Mouse (Mus musculus) limb, embryonic 14.5 days (tissue): ENCODE data around the gene Odf3l2. TPM values are rescaled to one million over a fixed set of nuclear protein-coding genes. Genes with fewer than 3 reads are reported as not detected.
A peak's percentile ranks its signal among the peaks of the same experiment; 100 is the strongest.

Experiments
- ATAC-seq: fragments of 200-750 bp; cut with Nextera tagmentation; 2 replicates; pipeline ENCODE4 v1.8.0; 2017; ENCODE audit warnings: low read depth, moderate number of reproducible peaks, moderate TSS enrichment; ENCODE audit not compliant: low FRiP score
- DNase-seq: peaks from one replicate; pipeline ENCODE4 v3.0.0-alpha.2; 2015; ENCODE audit warnings: low spot score
- H3K27ac ChIP-seq: fragments of 300-500 bp; sonication (generic); replicated peaks from 2 replicates; pipeline ENCODE4 v1.5.1; 2014; ENCODE audit warnings: low read depth, mild to moderate bottlenecking, low read length, moderate library complexity, mixed read lengths
- H3K27me3 ChIP-seq: fragments of 300-500 bp; sonication (generic); 2 replicates; pipeline ENCODE4 v1.6.1; 2014; ENCODE audit warnings: low read length, mixed read lengths; ENCODE audit not compliant: control insufficient read depth, insufficient read depth
- H3K36me3 ChIP-seq: fragments of 300-500 bp; sonication (generic); 2 replicates; pipeline ENCODE4 v1.6.1; 2014; ENCODE audit warnings: mild to moderate bottlenecking, low read length, moderate library complexity, mixed read lengths; ENCODE audit not compliant: control insufficient read depth, insufficient read depth
- H3K4me1 ChIP-seq: fragments of 300-500 bp; sonication (generic); 2 replicates; pipeline ENCODE4 v1.6.1; 2014; ENCODE audit warnings: antibody characterized with exemption, low read length, mixed read lengths; ENCODE audit not compliant: control insufficient read depth, insufficient read depth
- H3K4me2 ChIP-seq: fragments of 300-500 bp; sonication (generic); replicated peaks from 2 replicates; pipeline ENCODE4 v1.6.1; 2014; ENCODE audit warnings: low read depth, mild to moderate bottlenecking, low read length, moderate library complexity; ENCODE audit not compliant: severe bottlenecking
- H3K4me3 ChIP-seq: fragments of 300-500 bp; sonication (generic); replicated peaks from 2 replicates; pipeline ENCODE4 v1.5.1; 2014; ENCODE audit warnings: low read length
- H3K9ac ChIP-seq: fragments of 300-500 bp; sonication (generic); 2 replicates; pipeline ENCODE4 v1.6.1; 2014; ENCODE audit warnings: mild to moderate bottlenecking, low read depth, low read length, moderate library complexity; ENCODE audit not compliant: severe bottlenecking
- H3K9me3 ChIP-seq: fragments of 300-500 bp; sonication (generic); 2 replicates; pipeline ENCODE4 v1.6.1; 2016; ENCODE audit warnings: low read length; ENCODE audit not compliant: control insufficient read depth
- POLR2A ChIP-seq: fragments of 200-500 bp; IDR thresholded peaks from 2 replicates; pipeline ENCODE4 v1.8.0; 2012; ENCODE audit warnings: inconsistent platforms, mild to moderate bottlenecking, moderate library complexity, borderline replicate concordance; ENCODE audit not compliant: insufficient read depth, insufficient read length; ENCODE audit errors: extremely low read depth
- WGBS: fragments of 180-500 bp; shearing (Covaris S2); extraction: QIAGEN DNeasy Blood & Tissue Kit; methylation state at CpG from one replicate; pipeline ENCODE4 v1.1.7; 2014; 5-methylcytosine and 5-hydroxymethylcytosine counted together
- polyA plus RNA-seq, 2 experiments: library from polyadenylated mRNA; depleted of rRNA in 1 of 2; stranded (reverse) in 1 of 2; unstranded in 1 of 2; fragments of >200 nt; fragmentation: Nextera tagmentation in 1 of 2; extraction: Ambion mirVana in 1 of 2; gene quantifications; 2 replicates each; pipeline versions ENCODE4 v1.2.1 to v1.2.3; 2012 to 2014

Gene Odf3l2
- 0.14 and 0.22 TPM in 2 replicates for polyA plus RNA-seq (2012; rRNA removed)
- polyA plus RNA-seq (2014; fragmentation: Nextera tagmentation; extraction: Ambion mirVana): 0.15 TPM in 1 of 2 replicates, not detected in the other

GRCm38 (mm10) chr10:79645711-79646110 lies at the start of gene Odf3l2:
Gene Odf3l2, minus strand, starts transcription at chr10:79645738.
- H3K27me3 ChIP-seq: no peaks in the 10 kb centered on the region
- 0 out of 2 replicates have a peak within 1 kb of the TSS, but pooled peaks have one; percentile 21 for H3K9ac ChIP-seq
- DNase-seq (no peak), ATAC-seq (no peak; the same call in 1 of the 2 replicates)
- no peak within 1 kb of the TSS for H3K4me3 ChIP-seq
- 65% methylated on average over 8 of the region's 8 CpGs for WGBS
- H3K36me3 ChIP-seq: no peaks in the 10 kb centered on the region
- TF ChIP-seq POLR2A: no peak
- H3K4me2 ChIP-seq: no peak within 1 kb of the TSS
- no peaks in the 10 kb centered on the region for H3K4me1 ChIP-seq
- no peaks in the 10 kb centered on the region for H3K9me3 ChIP-seq
- H3K27ac ChIP-seq: no peak within 1 kb of the TSS

DNA sequence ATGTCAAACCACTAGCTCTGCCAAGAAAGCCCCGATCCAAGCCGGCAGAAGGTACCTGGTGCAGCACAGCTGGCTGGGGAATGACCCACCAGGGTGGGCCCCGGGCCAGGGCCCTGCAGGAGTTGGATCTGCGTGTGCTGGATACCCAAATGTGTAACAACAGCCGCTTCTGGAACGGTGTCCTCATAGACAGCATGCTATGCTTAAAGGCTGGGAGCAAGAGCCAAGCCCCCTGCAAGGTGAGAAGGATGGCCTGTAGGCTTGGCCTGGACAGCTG lies 48.8 kb upstream of the Odf3l2 start:
- ATAC-seq: no peak
- no peaks in the 10 kb centered on the region for H3K27me3 ChIP-seq
- no peak overlapping the region for H3K4me2 ChIP-seq
- peaks cover 4% of the 10 kb centered on the region for H3K36me3 ChIP-seq
- H3K9ac ChIP-seq: no peak overlapping the region
- no peak overlapping the region for H3K4me3 ChIP-seq
- DNase-seq: no peak
- H3K4me1 ChIP-seq: peaks cover 27% of the 10 kb centered on the region
- 67% methylated on average over 6 of the region's 6 CpGs for WGBS
- no peaks in the 10 kb centered on the region; the same call in 1 of the 2 replicates for H3K9me3 ChIP-seq
- peak overlapping the region; percentile 84; the same call in 1 of the 2 replicates for H3K27ac ChIP-seq
- no peak for TF ChIP-seq POLR2A

DNA sequence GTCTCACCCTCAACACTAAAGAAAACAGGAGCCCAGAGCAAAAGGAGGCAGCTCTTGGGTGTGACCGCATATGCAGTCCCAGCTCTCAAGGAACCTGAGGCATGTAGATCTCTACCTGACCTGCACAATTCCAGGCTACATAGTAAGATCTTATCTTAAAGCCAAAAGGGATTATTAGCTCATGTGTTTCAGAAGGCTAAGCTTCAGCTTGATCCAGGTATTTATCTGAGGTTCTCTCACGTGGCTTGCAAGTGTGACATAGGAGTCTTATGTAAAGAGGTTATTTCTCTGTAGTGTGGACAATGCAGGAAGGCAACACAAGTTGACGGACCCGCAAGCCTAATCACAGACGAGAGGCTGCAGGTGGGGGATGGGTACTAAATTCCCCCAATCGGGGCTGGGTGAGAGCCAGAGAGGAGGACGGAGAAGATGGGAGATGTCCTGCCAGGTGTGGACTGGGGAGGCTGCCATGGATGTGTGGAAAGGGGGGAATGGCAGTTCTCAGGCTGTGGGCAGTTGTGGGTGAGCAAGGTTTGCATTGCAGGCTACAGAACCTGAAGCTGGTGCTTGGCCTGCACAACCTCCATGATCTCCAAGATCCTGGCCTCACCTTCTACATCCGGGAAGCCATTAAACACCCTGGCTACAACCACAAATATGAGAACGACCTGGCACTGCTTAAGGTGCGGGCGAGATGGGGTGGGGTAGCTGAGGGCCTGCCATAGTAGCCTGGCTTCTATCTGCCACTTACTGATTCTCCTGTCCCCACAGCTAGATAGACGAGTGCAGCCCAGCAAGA lies 48.2 kb upstream of the Odf3l2 start:
- no peaks in the 10 kb centered on the region for H3K27me3 ChIP-seq
- peaks cover 9% of the 10 kb centered on the region for H3K36me3 ChIP-seq
- 0 out of 2 replicates have a peak overlapping the region, but pooled peaks have one; percentile 84 for H3K27ac ChIP-seq
- no peak overlapping the region for H3K4me2 ChIP-seq
- peaks cover 27% of the 10 kb centered on the region for H3K4me1 ChIP-seq
- ATAC-seq (no peak), DNase-seq (no peak)
- H3K9me3 ChIP-seq: no peaks in the 10 kb centered on the region; the same call in 1 of the 2 replicates
- H3K9ac ChIP-seq: no peak overlapping the region
- H3K4me3 ChIP-seq: no peak overlapping the region
- TF ChIP-seq POLR2A: no peak
- 64% methylated on average over 12 of the region's 12 CpGs for WGBS

- Histone ChIP-seq H3K4me3 (no peak overlapping the region), H3K4me1 (peaks cover 27% of the 10 kb centered on the region), H3K4me2 (no peak overlapping the region), H3K27me3 (no peaks in the 10 kb centered on the region), H3K36me3 (peaks cover 24% of the 10 kb centered on the region), H3K27ac (no peak overlapping the region), H3K9me3 (no peaks in the 10 kb centered on the region; the same call in 1 of the 2 replicates), H3K9ac (no peak overlapping the region)
- no peak for TF ChIP-seq POLR2A
- ATAC-seq: no peak
- 88% methylated on average over 2 of the region's 2 CpGs for WGBS
- no peak for DNase-seq
These were observed 46.5 kb upstream of the Odf3l2 start for GRCm38 (mm10) chr10:79691986-79692548.

DNA sequence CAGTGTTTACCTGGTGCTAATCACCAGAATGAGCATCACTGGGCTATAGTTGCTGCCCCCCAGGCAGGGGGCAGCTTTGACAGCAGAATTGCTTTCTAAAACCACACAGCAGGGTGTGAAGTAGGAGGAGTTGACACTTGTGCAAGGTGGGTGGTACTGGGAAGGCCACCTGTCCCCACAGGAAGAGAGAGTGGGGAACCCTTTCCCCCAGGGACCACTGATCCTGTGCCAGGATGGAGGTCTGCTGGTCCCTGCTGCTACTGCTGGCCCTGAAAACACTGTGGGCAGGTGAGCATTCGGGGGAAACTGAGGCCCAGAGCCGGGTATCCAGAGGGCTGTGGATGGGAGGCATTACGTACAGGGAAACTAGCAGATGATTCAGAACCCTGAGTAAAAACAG lies 43.6 kb upstream of the Odf3l2 start:
- TF ChIP-seq POLR2A: no peak
- no peaks in the 10 kb centered on the region for H3K27me3 ChIP-seq
- no peak overlapping the region for H3K4me3 ChIP-seq
- H3K9ac ChIP-seq: no peak overlapping the region
- H3K36me3 ChIP-seq: peaks cover 53% of the 10 kb centered on the region
- H3K9me3 ChIP-seq: no peaks in the 10 kb centered on the region; the same call in 1 of the 2 replicates
- DNase-seq: no peak
- no peak overlapping the region for H3K4me2 ChIP-seq
- ATAC-seq: no peak
- no peaks in the 10 kb centered on the region; the same call in 1 of the 2 replicates for H3K4me1 ChIP-seq
- H3K27ac ChIP-seq: no peak overlapping the region
- 84% methylated on average over 3 of the region's 3 CpGs for WGBS
